Mouse (Mus musculus): Measurements from ENCODE around the gene Frs2.
A peak's percentile ranks its signal among the peaks of the same experiment; 100 is the strongest.

The Frs2 gene

GRCm38 (mm10) chr10:117103854-117104598, 44.3 kb downstream of the Frs2 start:
- no peak for DNase-seq (ENCODE audit: low spot score in 2 of 2)

GRCm38 (mm10) chr10:117100175-117100574, 48.2 kb downstream of the Frs2 start:
- DNase-seq (ENCODE audit: low spot score in 2 of 2), result no peak

GRCm38 (mm10) chr10:117097116-117097698, 51.1 kb downstream of the Frs2 start:
- DNase-seq (ENCODE audit: low spot score in 2 of 2), result no peak

GRCm38 (mm10) chr10:117096096-117096495, 52.2 kb downstream of the Frs2 start:
- DNase-seq (ENCODE audit: low spot score in 2 of 2), result no peak

- DNase-seq (ENCODE audit: low spot score in 2 of 2), result no peak
These were observed 53.6 kb downstream of the Frs2 start for GRCm38 (mm10) chr10:117094504-117095329.

- no peak for DNase-seq (ENCODE audit: low spot score in 2 of 2)
These were observed 58.7 kb downstream of the Frs2 start for GRCm38 (mm10) chr10:117089628-117090027.

GRCm38 (mm10) chr10:117081914-117082359, 66.4 kb downstream of the Frs2 start:
- DNase-seq (ENCODE audit: low spot score in 2 of 2), result no peak

- no peak for DNase-seq (ENCODE audit: low spot score in 2 of 2)
These were observed 67.0 kb downstream of the Frs2 start for GRCm38 (mm10) chr10:117081326-117081725.

- peak in 1 of 2 experiments; percentile 35 for DNase-seq (ENCODE audit: low spot score in 2 of 2)
These were observed 70.0 kb downstream of the Frs2 start for GRCm38 (mm10) chr10:117078284-117078683.

GRCm38 (mm10) chr10:117073176-117073575, 75.2 kb downstream of the Frs2 start:
- DNase-seq (ENCODE audit: low spot score in 2 of 2), result no peak

- no peak for DNase-seq (ENCODE audit: low spot score in 2 of 2)
These were observed 76.0 kb downstream of the Frs2 start for GRCm38 (mm10) chr10:117072191-117072888.

GRCm38 (mm10) chr10:117069109-117069508, 79.2 kb downstream of the Frs2 start:
- DNase-seq (ENCODE audit: low spot score in 2 of 2), result no peak

GRCm38 (mm10) chr10:117064076-117064475, 84.3 kb downstream of the Frs2 start:
- no peak for DNase-seq (ENCODE audit: low spot score in 2 of 2)

- DNase-seq (ENCODE audit: low spot score in 2 of 2), result peak; percentile 83 to 89
These were observed 84.9 kb downstream of the Frs2 start, which contains the start of gene Cct2 for GRCm38 (mm10) chr10:117063254-117064021. Gene Cct2 (minus strand): TSS chr10:117063814.

GRCm38 (mm10) chr10:117062894-117063253, 85.5 kb downstream of the Frs2 start:
- DNase-seq (ENCODE audit: low spot score in 2 of 2), result no peak

- no peak for DNase-seq (ENCODE audit: low spot score in 2 of 2)
These were observed 92.7 kb downstream of the Frs2 start for GRCm38 (mm10) chr10:117055668-117056067.

GRCm38 (mm10) chr10:117049961-117050597, 98.3 kb downstream of the Frs2 start:
- no peak for DNase-seq (ENCODE audit: low spot score in 2 of 2)

- DNase-seq (ENCODE audit: low spot score in 2 of 2), result no peak
These were observed 99.1 kb downstream of the Frs2 start for GRCm38 (mm10) chr10:117049253-117049652.

- DNase-seq (ENCODE audit: low spot score in 2 of 2), result no peak
These were observed 102.9 kb downstream of the Frs2 start, which contains the start of gene Lrrc10 for GRCm38 (mm10) chr10:117045175-117046056. Gene Lrrc10 (plus strand): TSS chr10:117045341.

Measured in spleen, postnatal 14 days (tissue).